Comparison of ENCODE assay signal across 18 mouse cellular contexts in genomic region chr13:58700021-58700420, GRCm38 (mm10).
"Had no signal": no experiment of that assay in that cellular context is flagged by ENCODE, and none has a peak within 500 bp of the region (broad histone marks: within the 10 kb centered on the region; RNA-seq: fewer than 3 reads in every experiment).

No protein-coding gene starts in this region.

- ATAC-seq: liver, embryonic 12.5 days had no signal

- H3K27me3 ChIP-seq: limb, embryonic 13.5 days; liver, embryonic 12.5 days; liver, embryonic 15.5 days; lung, embryonic 15.5 days; megakaryocyte, embryonic 14.5 days had no signal

- DNase-seq: kidney, postnatal 14 days; kidney, postnatal 4 days; layer of hippocampus, adult 9-11 months; liver; lung, adult 18-20 months; lung, postnatal 10 days; lung, postnatal 36 days; midbrain, embryonic 14.5 days; right cerebral cortex, postnatal 25 days; thymus, adult 18-20 months; thymus, postnatal 36 days had no signal

- H3K36me3 ChIP-seq: limb, embryonic 10.5 days; limb, embryonic 13.5 days; liver, embryonic 12.5 days; liver, embryonic 15.5 days; lung, embryonic 15.5 days; midbrain, embryonic 10.5 days had no signal

- H3K4me2 ChIP-seq: limb, embryonic 13.5 days; liver, embryonic 12.5 days; liver, embryonic 15.5 days; lung, embryonic 15.5 days had no signal

- H3K9ac ChIP-seq: limb, embryonic 13.5 days; liver, embryonic 12.5 days; liver, embryonic 15.5 days; lung, embryonic 15.5 days had no signal

- H3K9me3 ChIP-seq: limb, embryonic 10.5 days; limb, embryonic 13.5 days; liver, embryonic 12.5 days; liver, embryonic 15.5 days; lung, embryonic 15.5 days; midbrain, embryonic 10.5 days had no signal

- H3K27ac ChIP-seq: limb, embryonic 10.5 days; limb, embryonic 13.5 days; liver, embryonic 12.5 days; liver, embryonic 15.5 days; lung, embryonic 15.5 days; midbrain, embryonic 10.5 days had no signal

- H3K4me3 ChIP-seq: limb, embryonic 10.5 days; limb, embryonic 13.5 days; liver, embryonic 12.5 days; liver, embryonic 15.5 days; lung, embryonic 15.5 days; megakaryocyte, embryonic 14.5 days; midbrain, embryonic 10.5 days had no signal

- H3K4me1 ChIP-seq: limb, embryonic 10.5 days; limb, embryonic 13.5 days; liver, embryonic 12.5 days; liver, embryonic 15.5 days; lung, embryonic 15.5 days; megakaryocyte, embryonic 14.5 days; midbrain, embryonic 10.5 days had no signal
